ENCODE assay signal across 8 mouse cellular contexts in the genomic region with DNA sequence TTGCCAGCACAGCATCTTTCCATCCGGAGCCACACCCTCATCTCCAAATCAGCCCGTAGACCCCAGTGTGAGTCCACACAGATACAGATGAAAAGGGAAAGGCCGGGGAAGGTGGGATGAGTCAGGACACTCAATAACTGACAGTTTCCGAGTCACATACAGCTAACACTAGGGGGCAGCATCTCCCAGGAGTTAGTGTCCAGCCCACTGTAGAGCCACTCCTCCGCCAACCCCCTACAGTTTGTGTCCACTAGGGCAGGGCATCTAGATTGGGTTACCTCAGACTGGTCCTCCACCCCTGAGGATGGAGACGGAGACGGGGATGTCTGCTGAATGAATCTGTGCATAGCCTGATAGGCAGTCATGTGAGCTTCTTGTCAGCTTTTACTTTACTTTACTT. TPM values are rescaled to one million over a fixed set of nuclear protein-coding genes. Genes with fewer than 3 reads are reported as not detected.
DNase-seq lines count a peak whose midpoint lies in the region; ATAC-seq and TF ChIP-seq lines count a peak whose summit lies in the region.

No protein-coding gene starts in this region.

- H3K9me3 ChIP-seq in heart, embryonic 11.5 days (replicated peaks; ENCODE audit: control insufficient read depth, low read length) = no peaks in the 10 kb centered on the region
- no peaks in the 10 kb centered on the region for H3K9me3 ChIP-seq in kidney, embryonic 16.5 days (ENCODE audit: low read length)

- peak; percentile 89 for TF ChIP-seq CTCF in lung, adult 2 months (IDR thresholded peaks at IDR 0.05; ENCODE audit: insufficient read depth, low read length)

- no peaks in the 10 kb centered on the region for H3K36me3 ChIP-seq in heart, embryonic 11.5 days (ENCODE audit: control insufficient read depth, insufficient read depth, low read length)
- H3K36me3 ChIP-seq in kidney, embryonic 16.5 days (ENCODE audit: insufficient read depth, low read length) = no peaks in the 10 kb centered on the region

- H3K4me2 ChIP-seq in heart, embryonic 11.5 days = no peak overlapping the region
- no peak overlapping the region for H3K4me2 ChIP-seq in kidney, embryonic 16.5 days (replicated peaks; ENCODE audit: low read depth, low read length)

- WGBS in heart, embryonic 11.5 days (ENCODE audit: insufficient replicate concordance) = 15% methylated on average over 7 of the region's 7 CpGs
- 19% methylated on average over 7 of the region's 7 CpGs for WGBS in kidney, embryonic 16.5 days
- 9% methylated on average over 7 of the region's 7 CpGs for WGBS in lung, adult 2 months

- H3K4me1 ChIP-seq in heart, embryonic 11.5 days (ENCODE audit: control insufficient read depth, insufficient read depth, low read length) = peaks cover 6% of the 10 kb centered on the region
- H3K4me1 ChIP-seq in kidney, embryonic 16.5 days (ENCODE audit: insufficient read depth, low read length) = no peaks in the 10 kb centered on the region
- H3K4me1 ChIP-seq in lung, adult 2 months (ENCODE audit: control insufficient read depth, insufficient read depth, low read length) = no peaks in the 10 kb centered on the region

- no peak overlapping the region for H3K9ac ChIP-seq in heart, embryonic 11.5 days (ENCODE audit: low read depth, low read length)
- no peak overlapping the region for H3K9ac ChIP-seq in kidney, embryonic 16.5 days (replicated peaks; ENCODE audit: low read length)

- H3K27me3 ChIP-seq in heart, embryonic 11.5 days (ENCODE audit: control insufficient read depth, insufficient read depth, low read length) = no peaks in the 10 kb centered on the region
- no peaks in the 10 kb centered on the region for H3K27me3 ChIP-seq in kidney, embryonic 16.5 days (ENCODE audit: insufficient read depth, low read length)

- H3K4me3 ChIP-seq in heart, embryonic 11.5 days (ENCODE audit: low read depth, low read length) = no peak overlapping the region
- H3K4me3 ChIP-seq in kidney, embryonic 16.5 days (ENCODE audit: low read length) = no peak overlapping the region
- H3K4me3 ChIP-seq in lung, adult 2 months (replicated peaks; ENCODE audit: extremely low read depth, low read depth, low read length) = no peak overlapping the region

- no peak for TF ChIP-seq POLR2A in lung, adult 2 months (IDR thresholded peaks at IDR 0.05; ENCODE audit: borderline replicate concordance, extremely low read depth, low read depth, low read length)

- peak; percentile 79 to 89 for DNase-seq in heart, adult 18-20 months
- DNase-seq in embryo, embryonic 10 days (ENCODE audit: low spot score) = peak; percentile 94
- peak; percentile 74 for DNase-seq in heart, adult 8-10 months (ENCODE audit: low spot score)
- DNase-seq in lung, adult 2 months = peak; percentile 61
- peak; percentile 49 for DNase-seq in right cerebral cortex, postnatal 4 days

- H3K27ac ChIP-seq in heart, embryonic 11.5 days (ENCODE audit: low read depth, low read length) = no peak overlapping the region
- no peak overlapping the region for H3K27ac ChIP-seq in kidney, embryonic 16.5 days (ENCODE audit: low read length)

- ATAC-seq in heart, embryonic 11.5 days (replicated peaks; ENCODE audit: insufficient number of reproducible peaks, low FRiP score, low TSS enrichment) = no peak
- ATAC-seq in activated CD4-positive, CD25-positive, alpha-beta regulatory T cell, adult 4 months = peak; percentile 49
- ATAC-seq in kidney, embryonic 16.5 days (ENCODE audit: low FRiP score, low TSS enrichment) = peak; percentile 87

RNA-seq across cellular contexts. Expression of gene Fgd2, which starts 20.8 kb away (rescaled TPM):
- total RNA-seq in heart, adult 18-20 months (2021) = 1 to 10 TPM; 1.5 to 2.6 TPM
- polyA plus RNA-seq in heart, embryonic 11.5 days (2014; fragmentation: Nextera tagmentation; extraction: Ambion mirVana) = 1.2 and 2.3 TPM in 2 replicates
- 1 to 10 TPM in 1 of 2 experiments, under 1 TPM in 1; 0.79 to 2.5 TPM for polyA plus RNA-seq in activated CD4-positive, CD25-positive, alpha-beta regulatory T cell, adult 4 months (2017; shearing (Covaris generic))
- 1 to 10 TPM in 3 of 4 experiments, under 1 TPM in 1; 0.75 to 3.6 (median 1.5) TPM for total RNA-seq in heart, adult 8-10 months (2022)
- 14.4 and 16.2 TPM in 2 replicates for polyA plus RNA-seq in kidney, embryonic 16.5 days (2015; fragmentation: Nextera tagmentation; extraction: Ambion mirVana)
- 44.3 and 53.7 TPM in 2 replicates for polyA plus RNA-seq in lung, adult 2 months (2012; rRNA removed)

RNA-seq across cellular contexts. Expression of gene Mtch1, which starts 33.7 kb away (rescaled TPM):
- total RNA-seq in heart, adult 18-20 months (2021) = 100 to 1,000 TPM; 193 to 203 TPM
- 266 and 306 TPM in 2 replicates for polyA plus RNA-seq in heart, embryonic 11.5 days (2014; fragmentation: Nextera tagmentation; extraction: Ambion mirVana)
- 10 to 100 TPM; 14.6 to 18.4 TPM for polyA plus RNA-seq in activated CD4-positive, CD25-positive, alpha-beta regulatory T cell, adult 4 months (2017; shearing (Covaris generic))
- 100 to 1,000 TPM; 196 to 220 (median 210) TPM for total RNA-seq in heart, adult 8-10 months (2022)
- polyA plus RNA-seq in kidney, embryonic 16.5 days (2015; fragmentation: Nextera tagmentation; extraction: Ambion mirVana) = 189 and 316 TPM in 2 replicates
- polyA plus RNA-seq in lung, adult 2 months (2012; rRNA removed) = 413 and 456 TPM in 2 replicates
